Mouse (Mus musculus) liver, embryonic 13.5 days (tissue): ENCODE results near the gene Lsamp. TPM values are rescaled to one million over a fixed set of nuclear protein-coding genes. Genes with fewer than 3 reads are reported as not detected.
"Not testable (repeated sequence)": the region's sequence is repeated elsewhere in the genome, so short reads cannot be mapped to it uniquely, and the experiment has no call there.

Experiments used
- ATAC-seq: fragments of 200-750 bp; cut with Nextera tagmentation; 2 replicates; pipeline ENCODE4 v1.8.0; 2017; ENCODE audit warnings: low read depth, mild to moderate bottlenecking, moderate number of reproducible peaks, moderate library complexity
- DNase-seq: peaks from one replicate; pipeline ENCODE4 v3.0.0; 2022
- H3K27ac ChIP-seq: fragments of 300-500 bp; sonication (generic); 2 replicates; pipeline ENCODE4 v1.5.1; 2015; ENCODE audit warnings: moderate library complexity, mild to moderate bottlenecking, inconsistent platforms
- H3K27me3 ChIP-seq: fragments of 300-500 bp; sonication (generic); 2 replicates; pipeline ENCODE4 v1.6.1; 2015; ENCODE audit warnings: mild to moderate bottlenecking, inconsistent platforms
- H3K36me3 ChIP-seq: fragments of 300-500 bp; sonication (generic); 2 replicates; pipeline ENCODE4 v1.6.1; 2015; ENCODE audit warnings: mild to moderate bottlenecking, inconsistent platforms
- H3K4me1 ChIP-seq: fragments of 300-500 bp; sonication (generic); replicated peaks from 2 replicates; pipeline ENCODE4 v1.6.1; 2015; ENCODE audit warnings: inconsistent platforms
- H3K4me2 ChIP-seq: fragments of 300-500 bp; sonication (generic); 2 replicates; pipeline ENCODE4 v1.6.1; 2015; ENCODE audit warnings: inconsistent platforms, mild to moderate bottlenecking, moderate library complexity
- H3K4me3 ChIP-seq: fragments of 300-500 bp; sonication (generic); replicated peaks from 2 replicates; pipeline ENCODE4 v1.5.1; 2015; ENCODE audit warnings: mild to moderate bottlenecking, inconsistent platforms
- H3K9ac ChIP-seq: fragments of 300-500 bp; sonication (generic); 2 replicates; pipeline ENCODE4 v1.6.1; 2015; ENCODE audit warnings: mild to moderate bottlenecking, inconsistent platforms
- H3K9me3 ChIP-seq: fragments of 300-500 bp; sonication (generic); replicated peaks from 2 replicates; pipeline ENCODE4 v1.6.1; 2016; ENCODE audit warnings: inconsistent platforms
- WGBS: fragments of 180-500 bp; shearing (Covaris S2); methylation state at CpG from one replicate; pipeline ENCODE4 v1.1.7; 2015; ENCODE audit not compliant: insufficient replicate concordance; 5-methylcytosine and 5-hydroxymethylcytosine counted together
- polyA plus RNA-seq: library from polyadenylated mRNA; unstranded; fragments of >200 nt; fragmentation: Nextera tagmentation; extraction: Ambion mirVana; gene quantifications from 2 replicates; pipeline ENCODE4 v1.2.1, GENCODE M21; 2015

Gene Lsamp
- polyA plus RNA-seq, 1 experiment from 2014 or later = 0.06 TPM

DNA sequence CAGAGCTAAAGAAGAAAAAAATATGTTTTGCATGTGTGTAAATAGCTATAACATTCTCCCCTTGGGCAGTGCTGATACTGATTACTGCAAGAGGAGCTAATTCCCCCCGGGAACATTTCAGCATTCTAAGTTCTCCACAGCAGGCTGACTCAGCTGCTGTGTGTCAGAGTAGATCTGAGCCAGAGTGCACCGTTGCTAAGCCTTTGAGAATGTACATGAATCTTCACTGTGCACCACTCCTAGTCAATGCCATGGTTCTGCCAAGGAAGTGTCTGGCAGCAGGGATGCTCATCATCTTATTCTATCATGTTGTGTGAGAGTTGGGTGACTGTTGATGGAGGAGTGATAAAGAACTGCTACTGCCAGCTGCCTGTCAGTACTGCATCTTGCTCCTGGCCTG is 1985.1 kb downstream of the Lsamp start:
- Histone ChIP-seq H3K9ac (no peak overlapping the region), H3K9me3 (no peaks in the 10 kb centered on the region), H3K4me2 (no peak overlapping the region), H3K4me3 (no peak overlapping the region), H3K36me3 (no peaks in the 10 kb centered on the region), H3K27me3 (no peaks in the 10 kb centered on the region), H3K27ac (no peak overlapping the region), H3K4me1 (no peaks in the 10 kb centered on the region)
- DNase-seq (no peak), ATAC-seq (no peak)
- 56% methylated on average over 2 of the region's 2 CpGs for WGBS

DNA sequence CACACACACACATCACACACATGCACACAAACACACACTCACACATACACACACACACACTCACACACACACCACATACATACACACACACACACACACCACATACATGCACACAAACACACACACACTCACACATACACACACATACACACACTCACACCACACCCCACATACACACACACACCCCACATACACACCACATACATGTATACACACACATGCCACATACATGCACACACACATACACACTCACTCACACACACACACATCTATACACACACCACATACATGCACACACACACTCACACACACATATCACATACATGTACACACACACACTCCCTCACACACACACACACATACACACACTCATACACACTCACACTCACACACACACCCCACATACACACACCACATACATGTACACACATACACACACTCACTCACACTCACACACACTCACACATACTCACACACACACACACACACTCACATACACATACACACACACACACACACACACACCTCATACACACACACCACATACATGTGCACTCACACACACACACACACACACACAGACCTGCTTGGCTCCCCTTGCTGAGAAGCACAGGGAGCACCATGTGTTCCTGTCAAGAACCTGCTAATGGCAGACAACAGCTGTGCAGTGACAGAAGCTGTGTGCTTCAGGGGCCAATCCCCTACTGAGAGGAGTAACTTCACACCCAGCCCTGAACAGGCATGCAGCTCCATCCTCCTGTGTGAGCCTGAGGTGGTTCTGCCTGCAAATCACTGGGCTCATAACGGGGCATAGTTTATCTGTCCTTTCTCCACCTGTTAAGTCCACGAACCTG is 1990.9 kb downstream of the Lsamp start:
- 61% methylated on average over 2 of the region's 2 CpGs for WGBS
- H3K4me1 ChIP-seq = no peaks in the 10 kb centered on the region
- H3K9ac ChIP-seq = no peak overlapping the region
- H3K36me3 ChIP-seq = no peaks in the 10 kb centered on the region
- H3K27me3 ChIP-seq = no peaks in the 10 kb centered on the region
- DNase-seq (no peak), ATAC-seq (no peak)
- H3K9me3 ChIP-seq = no peaks in the 10 kb centered on the region
- no peak overlapping the region for H3K4me3 ChIP-seq
- no peak overlapping the region for H3K27ac ChIP-seq
- no peak overlapping the region for H3K4me2 ChIP-seq

DNA sequence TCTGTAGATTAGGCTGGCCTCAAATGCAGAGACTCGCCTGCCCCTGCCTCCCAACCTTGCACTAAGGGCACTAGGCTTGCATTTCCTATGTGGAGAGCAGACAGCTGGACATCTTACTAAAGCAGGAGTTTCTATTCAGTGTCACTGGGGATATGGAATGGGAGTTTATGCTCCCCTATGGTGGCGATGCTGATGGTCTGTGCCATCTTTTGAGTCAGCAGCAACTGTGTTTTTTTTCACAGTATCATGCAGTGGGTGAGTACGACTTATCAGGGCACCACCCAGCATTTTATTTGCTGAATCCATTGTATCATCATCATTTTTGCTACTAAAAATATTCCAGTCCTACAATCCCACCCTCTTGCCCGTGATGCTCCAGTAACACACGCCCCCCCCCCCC is 1992.7 kb downstream of the Lsamp start:
- ATAC-seq (no peak), DNase-seq (no peak)
- no peak overlapping the region for H3K9ac ChIP-seq
- 55% methylated on average over 5 of the region's 5 CpGs for WGBS
- no peaks in the 10 kb centered on the region for H3K9me3 ChIP-seq
- H3K36me3 ChIP-seq = no peaks in the 10 kb centered on the region
- H3K27me3 ChIP-seq = no peaks in the 10 kb centered on the region
- no peaks in the 10 kb centered on the region for H3K4me1 ChIP-seq
- H3K4me2 ChIP-seq = no peak overlapping the region
- no peak overlapping the region for H3K4me3 ChIP-seq
- no peak overlapping the region for H3K27ac ChIP-seq

DNA sequence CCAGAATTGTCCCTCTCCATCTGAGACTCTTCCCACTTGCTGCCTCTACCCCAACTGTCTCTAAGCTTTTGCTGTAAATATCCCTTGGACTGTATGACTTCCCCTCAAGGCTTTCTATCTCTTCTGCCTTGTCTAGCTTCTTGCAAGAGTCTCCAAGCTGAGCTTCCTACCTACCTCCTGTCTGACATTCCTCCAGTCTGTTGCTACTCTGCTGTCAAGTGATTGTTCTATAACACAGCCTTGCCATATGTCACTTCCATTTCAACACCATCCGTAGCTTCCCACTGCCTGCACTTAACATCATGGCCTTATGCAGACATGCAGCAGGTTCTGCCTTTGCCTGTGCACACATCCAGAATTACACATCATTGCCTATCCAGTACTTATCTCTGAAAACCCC is 2012.8 kb downstream of the Lsamp start:
- ATAC-seq (no peak), DNase-seq (no peak)
- no peaks in the 10 kb centered on the region for H3K36me3 ChIP-seq
- no peaks in the 10 kb centered on the region for H3K4me1 ChIP-seq
- no peak overlapping the region for H3K9ac ChIP-seq
- H3K9me3 ChIP-seq = no peaks in the 10 kb centered on the region
- H3K27me3 ChIP-seq = no peaks in the 10 kb centered on the region
- WGBS = 62% methylated on average over 1 of the region's 1 CpGs
- H3K4me3 ChIP-seq = no peak overlapping the region
- no peak overlapping the region for H3K4me2 ChIP-seq
- no peak overlapping the region for H3K27ac ChIP-seq

GRCm38 (mm10) chr16:42002925-42003324 is 2018.8 kb downstream of the Lsamp start:
- DNase-seq (no peak), ATAC-seq (no peak)
- WGBS = 72% methylated on average over 5 of the region's 5 CpGs
- Histone ChIP-seq H3K9ac (no peak overlapping the region), H3K27ac (no peak overlapping the region), H3K36me3 (no peaks in the 10 kb centered on the region), H3K4me2 (no peak overlapping the region), H3K27me3 (no peaks in the 10 kb centered on the region), H3K4me1 (no peaks in the 10 kb centered on the region), H3K4me3 (no peak overlapping the region), H3K9me3 (no peaks in the 10 kb centered on the region)

DNA sequence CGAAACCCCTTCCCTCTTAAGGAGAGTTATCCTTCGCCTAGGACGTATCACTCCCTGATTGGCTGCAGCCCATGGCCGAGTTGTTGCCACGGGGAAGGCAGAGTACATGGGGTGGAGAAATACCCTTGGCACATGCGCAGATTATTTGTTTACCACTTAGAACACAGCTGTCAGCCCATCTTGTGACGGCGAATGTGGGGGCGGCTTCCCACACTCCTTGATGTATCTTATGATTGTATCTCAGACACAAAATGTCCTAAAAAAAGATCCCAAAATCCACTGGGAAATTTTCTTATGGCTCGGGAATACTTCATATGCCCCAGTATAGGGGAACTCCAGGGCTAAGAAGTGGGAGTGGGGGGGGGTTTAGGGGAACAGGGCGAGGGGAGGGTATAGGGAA is 2019.3 kb downstream of the Lsamp start:
- not testable (repeated sequence) for H3K4me2 ChIP-seq, H3K9me3 ChIP-seq, DNase-seq, H3K27me3 ChIP-seq, ATAC-seq, H3K4me1 ChIP-seq, H3K9ac ChIP-seq, H3K4me3 ChIP-seq, H3K36me3 ChIP-seq, H3K27ac ChIP-seq
- WGBS = 80% methylated on average over 10 of the region's 11 CpGs

- WGBS = 36% methylated on average over 1 of the region's 1 CpGs
- Histone ChIP-seq H3K4me2 (no peak overlapping the region), H3K9ac (no peak overlapping the region), H3K27me3 (no peaks in the 10 kb centered on the region), H3K9me3 (no peaks in the 10 kb centered on the region), H3K4me3 (no peak overlapping the region), H3K27ac (no peak overlapping the region), H3K36me3 (no peaks in the 10 kb centered on the region), H3K4me1 (no peaks in the 10 kb centered on the region)
- ATAC-seq = no peak
- no peak for DNase-seq
These were observed 2020.0 kb downstream of the Lsamp start for GRCm38 (mm10) chr16:42004166-42004565.

DNA sequence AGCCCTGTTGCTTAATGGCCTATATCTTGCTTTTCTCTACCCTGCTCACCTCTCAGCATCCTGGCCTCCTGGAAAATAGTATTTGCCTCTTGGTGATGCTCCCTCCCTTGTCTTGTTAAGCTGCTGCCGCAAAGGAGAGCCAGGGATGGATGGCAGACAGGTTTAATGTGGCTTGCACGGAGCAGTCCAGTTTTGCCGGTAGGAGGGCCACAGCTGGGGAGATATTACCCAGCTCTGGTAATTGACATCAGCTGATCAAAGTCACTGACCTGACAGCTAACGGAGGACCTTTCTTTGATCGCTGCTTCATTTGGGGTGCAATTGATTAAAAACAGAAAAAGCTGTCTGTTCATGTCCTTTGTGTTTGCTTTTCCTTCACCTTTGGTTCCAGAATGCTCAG is 2030.8 kb downstream of the Lsamp start:
- no peak overlapping the region for H3K4me3 ChIP-seq
- WGBS = 62% methylated on average over 5 of the region's 5 CpGs
- H3K27me3 ChIP-seq = no peaks in the 10 kb centered on the region
- no peaks in the 10 kb centered on the region for H3K9me3 ChIP-seq
- H3K36me3 ChIP-seq = no peaks in the 10 kb centered on the region
- no peak overlapping the region for H3K4me2 ChIP-seq
- ATAC-seq = no peak
- no peak for DNase-seq
- no peaks in the 10 kb centered on the region for H3K4me1 ChIP-seq
- no peak overlapping the region for H3K27ac ChIP-seq
- H3K9ac ChIP-seq = no peak overlapping the region

GRCm38 (mm10) chr16:42015443-42015842 is 2031.3 kb downstream of the Lsamp start:
- DNase-seq (no peak), ATAC-seq (no peak)
- H3K27me3 ChIP-seq = no peaks in the 10 kb centered on the region
- no peaks in the 10 kb centered on the region for H3K9me3 ChIP-seq
- no peak overlapping the region for H3K27ac ChIP-seq
- no peak overlapping the region for H3K4me3 ChIP-seq
- H3K4me1 ChIP-seq = no peaks in the 10 kb centered on the region
- H3K9ac ChIP-seq = no peak overlapping the region
- 42% methylated on average over 3 of the region's 3 CpGs for WGBS
- H3K36me3 ChIP-seq = no peaks in the 10 kb centered on the region
- no peak overlapping the region for H3K4me2 ChIP-seq

DNA sequence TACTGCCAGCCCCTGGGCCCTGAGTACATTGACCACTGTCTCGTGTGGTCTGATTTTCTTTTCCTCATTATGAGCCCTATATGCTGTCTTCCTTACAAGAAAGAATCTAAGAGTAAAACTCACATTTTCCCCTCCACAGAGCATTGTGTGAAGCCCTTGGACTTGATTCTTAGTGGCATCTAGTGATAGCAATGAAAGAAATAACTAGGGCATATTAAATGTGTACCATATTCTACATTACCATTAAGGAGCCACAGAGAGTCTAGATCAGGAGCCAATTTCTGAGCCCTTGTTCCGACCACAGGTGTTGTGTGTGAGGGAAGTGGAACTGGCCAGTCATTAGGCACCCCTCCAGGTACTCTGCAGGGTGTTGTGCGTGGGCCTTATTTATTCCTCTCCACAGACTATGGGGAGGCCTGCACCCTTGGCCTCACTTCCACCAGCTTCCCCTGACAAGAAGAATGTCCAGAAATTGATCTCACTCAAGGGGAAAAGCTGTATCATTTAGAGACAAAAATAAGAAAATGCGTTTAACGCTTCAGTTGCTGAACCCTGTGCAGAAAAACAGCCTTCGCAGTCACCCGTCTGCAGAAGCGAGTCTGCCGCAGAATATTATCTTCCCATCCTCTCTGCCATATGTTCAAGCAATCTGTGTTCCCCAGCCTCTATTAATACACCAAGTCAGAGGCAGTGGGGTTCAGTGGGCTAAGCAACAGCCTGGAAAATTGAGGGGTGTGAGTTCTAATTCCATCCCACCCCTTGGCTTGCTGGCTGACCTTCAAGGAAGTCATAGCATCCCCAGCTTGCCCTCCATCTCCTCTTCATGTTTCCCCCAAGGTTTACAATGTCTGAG is 2032.9 kb downstream of the Lsamp start:
- Histone ChIP-seq H3K4me1 (no peaks in the 10 kb centered on the region), H3K27ac (no peak overlapping the region), H3K4me3 (no peak overlapping the region), H3K27me3 (no peaks in the 10 kb centered on the region), H3K36me3 (no peaks in the 10 kb centered on the region), H3K9ac (no peak overlapping the region), H3K9me3 (no peaks in the 10 kb centered on the region), H3K4me2 (no peak overlapping the region)
- no peak for DNase-seq
- no peak for ATAC-seq
- 75% methylated on average over 9 of the region's 9 CpGs for WGBS

- DNase-seq = no peak
- ATAC-seq = no peak
- no peaks in the 10 kb centered on the region for H3K4me1 ChIP-seq
- no peak overlapping the region for H3K4me3 ChIP-seq
- H3K9me3 ChIP-seq = no peaks in the 10 kb centered on the region
- no peaks in the 10 kb centered on the region for H3K36me3 ChIP-seq
- no peak overlapping the region for H3K9ac ChIP-seq
- H3K4me2 ChIP-seq = no peak overlapping the region
- no peaks in the 10 kb centered on the region for H3K27me3 ChIP-seq
- WGBS = 35% methylated on average over 1 of the region's 1 CpGs
- no peak overlapping the region for H3K27ac ChIP-seq
These were observed 2038.4 kb downstream of the Lsamp start for GRCm38 (mm10) chr16:42022566-42022965.
